Mouse (Mus musculus): ENCODE measurements around the gene F930015N05Rik.

DNA sequence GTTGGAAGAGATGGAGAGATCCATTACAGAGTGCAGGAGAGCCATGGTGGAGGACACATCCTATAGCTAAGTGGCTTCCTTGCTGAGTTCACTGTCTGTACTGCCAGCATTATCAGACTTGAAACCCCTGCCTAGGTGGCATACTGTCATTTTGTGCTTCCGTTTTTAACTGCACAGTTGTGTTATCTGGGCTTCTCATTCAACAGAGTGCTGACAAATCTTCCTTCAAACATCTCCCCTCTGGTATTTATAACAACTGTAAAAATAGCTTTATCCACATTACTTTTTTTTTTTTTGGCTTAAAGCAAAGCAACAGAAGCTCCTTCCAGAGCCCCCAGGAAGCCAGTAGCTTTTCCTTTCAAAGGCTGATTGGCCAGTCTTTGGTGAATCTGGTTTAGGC is 8.8 kb upstream of the F930015N05Rik start:
- TF ChIP-seq CTCF (IDR thresholded peaks at IDR 0.05; ENCODE audit: control insufficient read depth, insufficient read depth, insufficient read length) (no peak), MYOG (IDR thresholded peaks at IDR 0.05; ENCODE audit: control insufficient read depth, extremely low read depth, insufficient read length) (no peak)
